Mouse (Mus musculus): Measurements from ENCODE around the gene Greb1.

Gene Greb1

DNA sequence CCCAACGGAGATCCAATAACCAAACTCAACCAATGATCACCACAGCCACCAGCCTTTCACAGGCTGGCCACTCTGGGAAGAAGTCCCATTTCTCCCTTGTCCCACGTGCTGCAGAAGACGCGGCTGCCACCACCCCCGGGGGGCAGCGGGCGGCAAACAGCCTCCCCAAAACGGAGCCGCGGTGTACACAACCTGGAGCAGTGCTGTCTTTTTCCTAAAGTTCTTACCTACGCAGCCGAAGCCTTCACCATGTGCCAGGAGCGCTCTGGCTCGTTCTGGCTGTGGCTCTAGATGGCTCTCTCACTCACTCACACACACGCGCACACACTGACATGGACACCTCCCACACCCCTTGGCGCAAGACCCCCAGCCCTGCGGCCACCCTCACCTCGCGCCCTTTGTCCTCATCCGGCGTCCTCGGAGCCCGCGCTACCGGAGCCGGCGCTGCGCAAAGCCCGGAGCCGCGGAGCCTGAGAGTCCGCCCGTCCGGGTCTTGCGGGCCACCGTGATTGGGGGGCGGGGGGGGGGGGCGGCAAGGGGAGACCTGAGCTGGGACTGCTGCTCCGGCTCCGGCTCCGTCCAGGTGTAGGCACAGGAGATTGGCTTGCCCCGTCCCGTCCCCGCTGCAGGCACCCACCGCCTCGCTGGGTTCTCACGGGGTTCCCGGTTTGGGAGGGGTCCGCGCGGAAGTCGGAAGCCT is at the start of gene Greb1:
Gene Greb1, minus strand, starts transcription at position 628 of the 700 bp plus-strand sequence.
- DNase-seq (ENCODE audit: low spot score): peak; percentile 74

DNA sequence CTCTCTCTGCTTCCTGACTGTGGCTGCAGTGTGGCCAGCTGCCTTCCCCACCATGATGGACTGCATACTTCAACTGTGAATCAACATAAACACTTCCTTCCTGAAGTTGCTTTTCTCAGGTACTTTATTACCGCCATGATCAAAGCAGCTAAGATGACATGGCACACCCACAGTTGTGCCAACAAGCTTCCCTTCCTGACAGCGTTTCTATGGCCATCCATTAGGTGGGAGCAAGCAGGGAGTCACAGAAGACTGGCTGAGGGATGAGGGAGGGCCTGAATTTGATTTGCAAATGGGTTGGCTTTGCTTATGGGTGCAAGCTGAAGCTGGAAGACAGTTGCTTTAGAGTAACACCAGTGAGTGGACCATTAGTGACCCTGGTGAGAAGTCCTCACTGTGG is 49.1 kb upstream of the Greb1 start:
- no peak for DNase-seq (ENCODE audit: low spot score)

DNA sequence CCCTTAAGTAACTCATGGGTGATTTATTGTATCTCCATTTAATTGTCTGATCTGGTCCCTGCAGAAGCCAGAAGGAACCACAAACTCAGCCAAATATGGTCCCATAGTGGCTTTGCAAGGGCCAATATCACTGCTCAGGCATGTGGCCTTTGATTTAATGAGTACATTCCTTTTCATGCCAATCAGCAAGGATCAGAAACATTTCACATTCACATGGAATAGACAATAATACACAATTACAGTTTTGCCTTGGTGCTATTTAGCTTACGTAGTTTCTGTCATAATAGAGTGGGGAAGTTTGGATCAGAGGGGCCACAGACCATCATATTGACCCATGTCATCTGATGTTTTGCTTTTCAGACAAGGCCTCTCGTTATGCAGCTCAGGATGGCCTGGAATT is 47.8 kb upstream of the Greb1 start:
- DNase-seq (ENCODE audit: low spot score): no peak

DNA sequence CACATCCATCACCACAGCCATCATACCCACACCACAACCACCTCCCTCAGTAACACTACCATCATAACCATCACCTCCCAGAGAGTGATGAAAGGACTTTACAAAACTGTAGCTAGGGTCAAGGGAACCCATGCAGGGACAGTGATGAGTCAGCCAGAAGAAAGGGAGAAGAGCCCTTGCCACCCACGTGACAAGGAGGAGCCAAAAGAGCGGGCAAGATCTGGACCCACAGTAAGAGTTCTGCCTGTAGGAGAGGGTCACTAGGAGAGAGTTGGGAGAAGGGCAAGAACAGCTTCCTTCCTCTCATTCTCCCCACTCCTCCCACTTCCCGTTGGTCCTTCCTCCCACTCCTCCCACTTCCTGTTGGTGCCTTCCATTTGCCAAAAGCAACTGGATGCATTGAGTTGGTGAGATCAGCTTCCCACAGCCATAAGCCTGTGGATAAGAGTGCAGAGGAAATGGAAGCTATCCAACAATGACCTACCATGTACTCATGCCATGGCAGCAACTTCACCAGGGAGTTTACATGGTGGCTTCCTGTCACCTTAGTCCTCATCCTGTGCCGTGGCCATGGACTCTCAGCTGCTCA is 46.6 kb upstream of the Greb1 start:
- DNase-seq (ENCODE audit: low spot score): no peak

DNA sequence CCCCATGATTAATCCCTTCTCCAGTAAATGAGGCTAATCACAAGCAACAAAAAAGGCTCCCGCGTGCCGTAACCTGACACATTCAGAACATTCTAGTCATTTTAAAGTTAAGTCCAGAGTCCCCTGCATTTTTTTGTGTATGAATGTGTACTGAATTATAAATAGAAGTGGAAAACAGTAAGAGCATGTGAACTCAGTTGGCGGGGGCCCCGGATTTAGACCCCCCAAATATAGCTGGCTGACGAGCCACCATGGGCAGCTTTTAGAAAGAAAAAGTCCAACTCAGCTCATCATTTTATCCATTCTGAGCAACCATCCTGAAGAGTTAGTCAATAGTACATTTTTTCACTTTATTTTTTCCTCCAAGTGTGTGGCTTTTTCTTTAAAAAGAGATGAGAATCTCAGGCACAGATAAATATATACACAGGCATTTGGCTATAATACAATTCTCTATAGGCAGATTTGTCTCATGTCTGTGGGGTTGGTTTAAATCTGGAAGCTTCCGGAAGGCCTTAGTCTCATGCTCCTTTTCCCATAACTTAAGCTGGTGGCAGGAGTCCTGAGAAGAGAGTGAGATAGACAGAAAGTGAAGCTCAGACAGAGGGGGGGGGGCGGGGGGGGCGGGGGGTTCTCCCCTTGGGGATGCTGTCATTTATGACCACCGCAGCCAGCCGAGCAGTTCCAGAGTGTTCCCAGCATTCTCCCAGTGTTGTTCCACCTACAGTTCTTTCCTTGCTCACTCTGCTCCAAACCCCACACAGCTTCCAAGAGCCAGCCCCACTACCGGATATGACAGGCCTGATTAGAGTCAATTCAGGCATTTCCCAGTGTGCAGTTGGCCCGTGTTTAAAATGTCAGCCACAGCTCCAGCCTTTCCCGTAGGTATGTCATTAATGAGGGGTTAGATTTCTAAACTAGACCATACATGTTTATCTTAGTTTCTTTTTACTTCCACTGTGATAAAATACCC is 44.2 kb upstream of the Greb1 start:
- DNase-seq (ENCODE audit: low spot score): peak; percentile 20

DNA sequence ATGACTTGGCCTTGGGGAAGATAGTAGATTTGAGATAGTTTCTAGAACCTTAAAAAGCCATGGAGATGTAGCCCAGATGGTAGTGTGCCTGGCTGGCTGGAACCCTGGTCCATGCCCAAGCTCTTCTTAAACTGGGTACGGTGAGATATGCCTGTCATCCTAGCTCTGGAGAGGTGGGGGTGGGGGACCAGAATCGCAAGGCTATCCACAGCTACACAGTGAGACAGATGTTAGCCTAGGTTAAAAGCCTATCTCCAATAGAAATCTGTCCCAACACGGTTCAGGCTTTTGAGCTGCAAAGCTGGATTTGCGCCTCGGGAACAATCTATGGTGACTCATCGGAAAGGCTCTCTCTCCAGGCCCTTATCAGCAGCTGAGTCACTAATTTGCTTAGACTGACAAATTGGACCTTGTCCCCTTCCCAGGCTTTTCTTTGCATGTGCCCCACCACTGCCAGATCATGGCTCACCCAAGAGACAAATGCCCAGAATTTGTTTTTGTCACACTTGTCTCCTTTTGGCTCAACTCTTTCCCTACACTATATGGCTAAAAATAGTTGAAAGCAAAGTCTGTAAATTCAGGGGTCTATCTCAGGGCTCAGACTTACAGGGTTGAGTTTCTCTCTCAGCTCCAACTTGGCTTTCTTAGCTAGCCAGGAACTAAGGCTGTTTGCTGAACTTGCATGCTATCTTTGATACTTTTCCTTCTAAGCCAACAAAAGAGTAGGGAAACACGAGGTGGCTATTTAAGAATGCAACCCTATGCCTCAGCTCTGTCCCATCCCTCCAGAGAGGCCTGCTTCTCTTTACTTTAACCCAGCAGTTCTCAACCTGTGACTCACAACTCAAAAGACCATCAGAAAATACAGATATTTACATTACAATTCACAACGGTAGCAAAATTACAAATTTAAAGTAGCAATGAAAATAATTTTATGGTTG is 40.4 kb upstream of the Greb1 start:
- no peak for DNase-seq (ENCODE audit: low spot score)

DNA sequence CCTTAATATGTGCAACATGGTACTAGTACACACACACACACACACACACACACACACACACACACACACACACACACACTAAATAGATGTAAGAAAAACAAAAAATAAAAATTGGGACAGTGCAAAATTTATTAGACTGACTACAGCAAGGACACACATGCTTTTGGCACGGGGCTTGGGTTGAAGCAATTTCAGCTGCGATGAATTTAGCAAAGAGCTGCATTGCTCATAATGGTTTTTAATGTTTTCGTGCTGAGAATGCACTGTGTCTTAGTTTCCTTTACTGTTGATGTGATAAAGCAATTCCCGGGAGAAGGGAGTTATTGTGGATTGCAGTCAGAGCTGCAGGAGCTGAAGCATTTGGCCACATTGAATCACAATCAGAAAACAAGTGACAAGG is 37.1 kb upstream of the Greb1 start:
- DNase-seq (ENCODE audit: low spot score): no peak

DNA sequence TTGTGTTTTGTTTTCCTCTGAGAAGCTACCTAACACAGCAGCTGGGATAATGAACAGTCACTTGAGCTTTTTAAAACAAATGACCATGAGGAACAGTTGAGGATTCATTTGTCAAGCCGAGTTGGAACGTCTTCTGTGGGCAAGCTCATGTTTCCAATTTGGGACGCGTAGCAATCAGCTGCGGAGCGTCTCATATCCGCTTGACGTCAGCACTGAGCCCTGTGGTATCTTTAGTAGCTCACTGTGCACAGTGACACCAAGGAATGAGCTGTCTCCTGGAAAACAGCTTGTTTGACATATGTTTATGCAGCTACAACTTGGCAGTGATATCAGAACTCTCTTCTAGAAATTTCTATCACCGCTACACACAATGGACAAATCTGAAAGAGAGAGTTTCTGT is 35.5 kb upstream of the Greb1 start:
- peak; percentile 51 for DNase-seq (ENCODE audit: low spot score)

DNA sequence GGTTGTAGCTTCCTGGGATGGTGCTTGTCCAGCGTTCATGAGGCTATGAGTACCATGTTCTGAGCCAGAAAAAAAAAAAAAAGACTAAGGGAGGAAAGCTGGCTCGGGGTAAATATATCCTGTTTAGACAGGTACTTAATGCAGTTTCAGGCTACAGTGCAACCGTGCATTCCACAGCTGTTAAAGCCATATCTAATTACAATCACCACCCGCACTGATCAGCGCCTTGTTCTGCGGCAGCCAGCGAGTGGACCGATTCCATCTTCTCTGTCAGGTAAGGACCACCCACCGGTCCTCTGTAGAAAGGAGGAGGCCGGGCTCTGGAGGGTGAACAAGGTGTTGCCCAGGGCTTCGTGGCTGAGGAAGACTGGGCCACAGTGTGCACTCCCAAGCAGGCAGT is 34.0 kb upstream of the Greb1 start:
- peak; percentile 20 for DNase-seq (ENCODE audit: low spot score)

DNA sequence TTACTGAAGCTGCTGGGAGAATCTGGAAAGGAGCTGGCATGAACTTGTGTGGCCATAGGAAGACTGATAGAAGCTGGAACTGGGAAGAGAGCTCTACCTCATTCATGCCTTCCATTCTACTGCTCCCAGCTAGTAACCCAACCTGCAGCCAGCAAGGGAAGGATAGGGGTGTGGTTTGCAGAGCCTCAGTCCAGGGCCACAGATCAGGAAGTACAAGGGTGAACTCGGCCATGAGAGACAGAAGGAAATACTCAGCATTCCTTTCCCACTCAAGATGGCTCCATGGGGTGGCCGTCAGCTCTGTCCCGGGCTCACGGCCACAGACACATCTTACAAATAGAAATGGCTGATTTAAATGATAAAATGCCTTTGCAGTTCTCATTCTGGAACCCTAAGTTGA is 30.4 kb upstream of the Greb1 start:
- DNase-seq (ENCODE audit: low spot score): no peak

DNA sequence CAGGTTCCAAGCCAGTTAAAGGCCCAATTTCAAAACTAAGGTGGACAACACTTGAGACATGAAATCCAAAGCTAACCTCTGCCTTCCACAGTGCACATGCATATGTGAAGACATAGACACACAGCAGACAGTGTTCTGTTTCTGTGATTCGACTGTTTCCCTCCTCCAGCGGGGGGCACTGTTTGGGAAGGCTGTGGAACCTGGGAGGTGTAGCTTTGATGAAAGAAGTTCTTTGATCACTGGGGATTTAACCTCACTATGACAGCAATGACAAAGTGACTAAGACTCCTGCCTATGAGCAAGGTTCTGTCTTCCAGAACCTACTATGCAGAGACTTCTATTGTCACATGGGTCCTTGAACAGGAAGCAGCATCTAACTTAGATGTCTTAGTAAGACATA is 29.1 kb upstream of the Greb1 start:
- no peak for DNase-seq (ENCODE audit: low spot score)

DNA sequence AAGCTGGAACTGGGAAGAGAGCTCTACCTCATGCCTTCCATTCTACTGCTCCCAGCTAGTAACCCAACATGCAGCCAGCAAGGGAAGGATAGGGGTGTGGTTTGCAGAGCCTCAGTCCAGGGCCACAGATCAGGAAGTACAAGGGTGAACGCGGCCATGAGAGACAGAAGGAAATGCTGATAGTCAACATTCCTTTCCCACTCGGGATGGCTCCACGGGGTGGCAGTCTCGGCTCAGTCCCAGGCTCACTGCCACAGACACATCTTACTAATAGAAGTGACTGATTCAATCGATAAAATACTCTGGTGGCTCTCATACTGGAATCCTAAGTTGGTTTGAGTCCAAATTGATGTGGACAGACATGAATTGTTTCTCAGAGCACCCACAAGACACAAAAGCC is 27.8 kb upstream of the Greb1 start:
- no peak for DNase-seq (ENCODE audit: low spot score)

DNA sequence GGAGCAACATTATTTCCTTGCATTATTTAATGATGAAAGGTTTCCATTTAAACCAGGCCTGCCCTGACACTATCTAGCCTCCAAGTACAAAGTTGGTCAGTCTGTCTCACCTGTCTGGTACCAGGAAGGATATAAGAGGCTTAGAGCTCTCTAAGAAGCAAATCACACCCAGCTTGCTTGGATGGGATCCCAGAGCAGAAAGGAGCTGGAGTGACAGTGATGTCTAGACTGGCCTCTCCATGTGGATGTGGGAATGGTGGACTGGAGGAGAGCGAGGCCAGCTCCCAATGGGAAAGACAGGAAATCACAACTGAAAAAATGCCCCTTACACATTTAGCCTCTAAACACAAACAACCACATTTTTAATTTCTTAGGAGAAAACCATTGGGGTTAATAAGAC is 23.0 kb upstream of the Greb1 start:
- DNase-seq (ENCODE audit: low spot score): no peak

DNA sequence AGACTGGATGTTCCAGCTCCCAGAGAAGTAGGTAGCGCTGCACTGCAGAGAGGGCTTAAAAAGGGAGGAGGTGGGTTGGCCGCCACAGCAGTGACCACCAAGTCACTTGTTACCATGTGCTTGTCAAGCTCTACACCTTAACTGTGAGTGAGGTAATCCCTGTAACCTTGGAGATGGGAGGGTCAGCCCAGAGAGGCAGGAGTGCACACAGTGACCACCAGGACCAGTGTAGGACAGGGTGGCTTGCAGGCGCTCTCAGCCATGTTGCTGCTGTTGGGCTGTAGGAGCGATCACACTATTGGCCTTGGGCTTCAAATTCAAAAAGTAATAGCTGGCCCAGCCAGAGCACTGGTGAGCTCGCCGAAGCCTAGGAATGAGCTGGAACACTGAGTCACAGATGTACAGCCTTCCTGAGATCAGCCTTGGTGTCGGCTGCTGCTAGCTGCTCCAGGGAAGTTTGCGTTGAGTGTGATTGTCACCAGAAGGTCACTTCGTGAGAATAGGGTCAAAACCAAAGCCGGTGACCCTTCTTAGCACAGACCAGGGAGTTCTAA is 21.6 kb upstream of the Greb1 start:
- DNase-seq (ENCODE audit: low spot score): no peak

DNA sequence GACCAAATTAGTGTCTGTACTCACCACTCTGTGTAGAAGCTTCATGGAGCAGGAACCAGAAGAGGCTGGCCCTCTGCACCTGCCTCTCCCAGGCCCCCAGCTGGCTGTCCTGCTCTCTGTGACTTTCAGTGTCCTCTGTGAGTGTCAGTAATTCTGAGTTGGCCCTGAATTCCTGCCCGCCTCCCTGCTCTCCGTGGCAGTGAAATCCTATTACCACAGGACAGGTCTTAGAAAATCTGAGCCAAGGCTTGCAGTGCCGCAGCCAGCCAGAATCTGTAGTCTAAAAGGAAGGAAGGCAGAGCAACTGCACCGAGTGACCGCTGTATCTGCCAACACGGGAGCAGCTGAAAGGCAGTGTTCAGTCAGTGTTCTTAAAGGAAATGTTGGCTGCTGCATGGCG is 20.1 kb upstream of the Greb1 start:
- no peak for DNase-seq (ENCODE audit: low spot score)

DNA sequence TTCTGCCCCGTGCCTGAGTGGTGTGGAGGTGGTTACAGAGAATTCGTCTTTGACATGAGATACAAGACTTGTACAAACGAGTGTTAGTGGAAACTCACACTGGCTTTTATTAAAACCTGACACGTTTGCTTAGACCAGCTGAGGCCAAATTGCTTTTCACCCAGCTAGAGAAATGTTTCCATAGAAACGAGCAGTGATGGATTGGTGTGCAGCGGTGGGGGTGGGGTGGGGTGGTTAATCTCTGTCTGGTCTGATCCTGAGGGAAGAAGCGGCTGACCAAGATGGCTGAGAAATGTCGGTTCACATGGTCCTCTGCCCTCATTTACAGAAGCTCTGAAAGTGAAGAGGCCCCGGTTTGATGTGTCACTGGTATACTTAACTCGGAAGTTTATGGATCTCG is 17.8 kb upstream of the Greb1 start:
- DNase-seq (ENCODE audit: low spot score): peak; percentile 41

DNA sequence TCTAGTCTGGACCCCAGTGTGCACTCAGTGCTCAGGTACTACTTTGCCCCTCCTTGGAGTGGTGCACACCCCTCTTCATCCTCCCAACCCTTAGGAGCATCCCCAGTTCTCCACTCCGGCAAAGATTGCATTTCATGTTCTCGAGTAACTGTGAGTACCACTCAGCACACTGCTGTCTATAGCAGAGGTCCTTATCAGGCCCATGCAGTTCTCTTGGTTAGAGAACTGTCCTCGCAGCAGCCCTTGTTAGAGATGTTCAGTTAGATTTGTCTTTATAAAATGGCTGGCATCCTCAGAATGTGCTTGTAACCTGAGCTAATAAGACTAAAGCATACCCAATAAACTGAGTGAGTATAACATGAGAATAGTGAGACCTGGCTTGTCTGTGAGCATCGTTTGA is 16.5 kb upstream of the Greb1 start:
- no peak for DNase-seq (ENCODE audit: low spot score)

DNA sequence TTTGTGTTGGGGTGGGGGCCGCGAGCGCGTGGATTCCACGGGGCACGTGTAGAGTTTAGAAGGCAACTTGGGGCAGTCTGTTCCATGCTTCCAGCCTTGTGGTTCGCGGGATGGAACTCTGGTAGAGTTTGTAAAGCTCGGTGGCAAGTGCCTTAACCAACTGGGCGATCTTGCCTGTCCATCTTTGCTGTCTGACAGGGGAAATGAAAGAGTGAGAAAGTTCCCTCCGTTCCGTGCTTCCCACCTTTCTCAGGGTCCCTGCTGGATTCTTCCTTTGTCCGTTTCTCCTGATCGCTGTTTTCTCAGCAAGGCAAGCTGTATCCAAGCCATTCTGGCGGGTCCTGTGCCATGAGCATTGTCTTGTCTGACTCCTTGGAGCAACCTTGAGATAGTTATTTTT is 10.8 kb upstream of the Greb1 start:
- DNase-seq (ENCODE audit: low spot score): peak; percentile 49

DNA sequence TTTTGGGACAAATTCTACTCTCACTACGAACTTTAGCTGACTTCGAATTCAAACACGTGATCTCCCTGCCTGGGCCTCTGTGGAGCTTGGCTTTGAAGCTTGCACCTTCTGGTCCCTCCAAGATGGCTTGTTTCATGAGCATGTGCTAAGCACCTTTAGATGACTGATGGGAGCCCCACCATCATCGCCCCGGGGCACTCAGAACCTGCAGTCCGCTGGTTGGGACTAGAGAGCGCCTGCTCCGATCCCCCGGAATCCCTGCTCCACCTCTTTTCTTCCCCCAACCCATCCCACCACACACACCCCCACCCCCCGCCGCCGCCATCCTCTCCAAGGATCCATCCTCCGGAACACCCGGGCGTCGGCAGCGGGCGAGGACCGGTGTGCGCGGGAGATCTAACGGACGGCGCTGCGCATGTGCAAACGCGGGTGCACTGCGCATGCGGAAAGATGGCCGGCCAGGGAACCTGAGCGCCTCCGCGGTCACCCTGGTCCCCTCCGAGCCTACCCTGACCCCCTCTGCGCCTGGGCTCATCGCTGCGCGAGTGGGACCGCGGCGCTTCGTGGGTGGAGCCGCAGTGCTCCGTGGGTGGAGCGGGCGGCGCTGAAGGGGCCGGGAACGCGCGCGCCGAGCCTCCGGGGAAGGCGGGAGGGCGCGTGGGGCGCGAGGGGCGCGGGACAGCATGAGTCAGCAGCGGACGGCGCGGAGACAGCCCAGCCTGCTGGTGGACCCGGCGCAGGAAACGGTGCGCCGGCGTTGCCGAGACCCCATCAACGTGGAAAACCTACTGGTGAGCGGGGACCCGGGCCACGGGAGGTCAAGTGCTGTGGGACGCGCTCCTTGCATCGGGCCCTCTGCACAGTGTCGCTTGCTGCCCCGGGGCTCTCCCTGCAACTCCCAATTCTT is 10.1 kb upstream of the Greb1 start, which contains the start of gene E2f6:
Gene E2f6, plus strand, starts transcription at position 439 of the 907 bp plus-strand sequence.
- DNase-seq (ENCODE audit: low spot score): peak; percentile 92

DNA sequence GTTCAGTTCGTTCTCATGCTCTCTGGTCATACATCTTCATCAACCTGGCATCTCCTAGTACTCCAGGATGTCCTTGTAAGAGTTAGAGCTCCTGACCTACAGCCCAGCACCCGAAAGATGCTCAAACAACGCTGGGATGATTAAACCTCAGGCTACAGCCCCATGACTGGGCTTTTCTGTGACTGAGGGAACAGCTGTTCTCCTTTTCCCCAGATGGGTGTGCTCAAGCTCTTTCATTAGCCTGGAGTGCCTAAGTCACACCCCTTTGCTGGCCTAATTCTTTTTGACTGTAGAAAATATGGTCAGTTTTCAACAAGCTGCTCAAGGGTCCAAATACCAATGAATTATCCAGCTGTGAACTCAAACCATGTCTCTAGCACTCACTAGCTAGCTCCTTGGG is 7.4 kb upstream of the Greb1 start:
- peak; percentile 67 for DNase-seq (ENCODE audit: low spot score)

Measured in embryo, embryonic 10 days (tissue).